Mouse (Mus musculus) embryonic facial prominence, embryonic 11.5 days (tissue): ENCODE data around the gene Oca2. TPM values are rescaled to one million over a fixed set of nuclear protein-coding genes. Genes with fewer than 3 reads are reported as not detected.
A peak's percentile ranks its signal among the peaks of the same experiment; 100 is the strongest.

Experiments used
- ATAC-seq: fragments of 200-750 bp; cut with Nextera tagmentation; replicated peaks from 2 replicates; pipeline ENCODE4 v1.8.0; 2017; ENCODE audit warnings: low read depth; ENCODE audit not compliant: insufficient number of reproducible peaks, low FRiP score, low TSS enrichment
- DNase-seq: peaks from one replicate; pipeline ENCODE4 v3.0.0-alpha.2; 2015; ENCODE audit warnings: low spot score
- H3K27ac ChIP-seq: fragments of 300-500 bp; sonication (generic); replicated peaks from 2 replicates; pipeline ENCODE4 v1.5.1; 2014; ENCODE audit warnings: mild to moderate bottlenecking, low read depth, low read length, control low read depth
- H3K27me3 ChIP-seq: fragments of 300-500 bp; sonication (generic); 2 replicates; pipeline ENCODE4 v1.6.1; 2014; ENCODE audit warnings: mild to moderate bottlenecking, low read length, moderate library complexity, mixed read lengths; ENCODE audit not compliant: control insufficient read depth, insufficient read depth
- H3K36me3 ChIP-seq: fragments of 300-500 bp; sonication (generic); replicated peaks from 2 replicates; pipeline ENCODE4 v1.6.1; 2014; ENCODE audit warnings: low read depth, mild to moderate bottlenecking, low read length, moderate library complexity, mixed read lengths; ENCODE audit not compliant: control insufficient read depth, insufficient read depth
- H3K4me1 ChIP-seq: fragments of 300-500 bp; sonication (generic); 2 replicates; pipeline ENCODE4 v1.6.1; 2014; ENCODE audit warnings: low read length, mixed read lengths; ENCODE audit not compliant: control insufficient read depth, insufficient read depth
- H3K4me2 ChIP-seq: fragments of 300-500 bp; sonication (generic); 2 replicates; pipeline ENCODE4 v1.6.1; 2014; ENCODE audit warnings: low read depth, mild to moderate bottlenecking, control low read depth, low read length, moderate library complexity
- H3K4me3 ChIP-seq: fragments of 300-500 bp; sonication (generic); 2 replicates; pipeline ENCODE4 v1.5.1; 2014; ENCODE audit warnings: low read depth, low read length, control low read depth
- H3K9ac ChIP-seq: fragments of 300-500 bp; sonication (generic); replicated peaks from 2 replicates; pipeline ENCODE4 v1.6.1; 2014; ENCODE audit warnings: mild to moderate bottlenecking, control low read depth, low read length
- H3K9me3 ChIP-seq: fragments of 300-500 bp; sonication (generic); replicated peaks from 2 replicates; pipeline ENCODE4 v1.6.1; 2016; ENCODE audit warnings: mild to moderate bottlenecking, low read length, inconsistent platforms, mixed read lengths; ENCODE audit not compliant: control insufficient read depth
- WGBS: fragments of 180-500 bp; shearing (Covaris S2); extraction: QIAGEN DNeasy Blood & Tissue Kit; methylation state at CpG from one replicate; pipeline ENCODE4 v1.1.7; 2014; 5-methylcytosine and 5-hydroxymethylcytosine counted together
- polyA plus RNA-seq: library from polyadenylated mRNA; unstranded; fragments of >200 nt; fragmentation: Nextera tagmentation; extraction: Ambion mirVana; gene quantifications from 2 replicates; pipeline ENCODE4 v1.2.1, GENCODE M21; 2014

Gene Oca2
- polyA plus RNA-seq, 1 experiment from 2014 or later: 0.98 TPM

- no peaks in the 10 kb centered on the region for H3K4me1 ChIP-seq
- ATAC-seq: no peak
- no peaks in the 10 kb centered on the region for H3K36me3 ChIP-seq
- no peak overlapping the region for H3K27ac ChIP-seq
- no peaks in the 10 kb centered on the region for H3K27me3 ChIP-seq
- no peaks in the 10 kb centered on the region for H3K9me3 ChIP-seq
- H3K4me2 ChIP-seq: no peak overlapping the region
- no peak overlapping the region for H3K9ac ChIP-seq
- no peak for DNase-seq
- H3K4me3 ChIP-seq: no peak overlapping the region
- 56% methylated on average over 6 of the region's 6 CpGs for WGBS
Measured at GRCm38 (mm10) chr7:56418182-56418836, 178.7 kb downstream of the Oca2 start.

GRCm38 (mm10) chr7:56419253-56419844 lies 179.8 kb downstream of the Oca2 start:
- Histone ChIP-seq H3K36me3 (no peaks in the 10 kb centered on the region), H3K27ac (no peak overlapping the region), H3K9me3 (no peaks in the 10 kb centered on the region), H3K4me3 (no peak overlapping the region), H3K9ac (no peak overlapping the region), H3K4me1 (no peaks in the 10 kb centered on the region), H3K27me3 (no peaks in the 10 kb centered on the region), H3K4me2 (no peak overlapping the region)
- DNase-seq: no peak
- 25% methylated on average over 5 of the region's 5 CpGs for WGBS
- ATAC-seq: no peak

GRCm38 (mm10) chr7:56421946-56422345 lies 182.4 kb downstream of the Oca2 start:
- no peaks in the 10 kb centered on the region for H3K4me1 ChIP-seq
- H3K4me3 ChIP-seq: no peak overlapping the region
- H3K36me3 ChIP-seq: no peaks in the 10 kb centered on the region
- H3K9me3 ChIP-seq: no peaks in the 10 kb centered on the region
- no peak overlapping the region for H3K9ac ChIP-seq
- 58% methylated on average over 2 of the region's 2 CpGs for WGBS
- H3K27me3 ChIP-seq: no peaks in the 10 kb centered on the region
- no peak for ATAC-seq
- H3K4me2 ChIP-seq: no peak overlapping the region
- no peak overlapping the region for H3K27ac ChIP-seq
- DNase-seq: no peak

GRCm38 (mm10) chr7:56423548-56423947 lies 184.0 kb downstream of the Oca2 start:
- H3K4me2 ChIP-seq: no peak overlapping the region
- H3K4me1 ChIP-seq: no peaks in the 10 kb centered on the region
- DNase-seq (no peak), ATAC-seq (no peak)
- no peak overlapping the region for H3K9ac ChIP-seq
- H3K36me3 ChIP-seq: no peaks in the 10 kb centered on the region
- no peaks in the 10 kb centered on the region for H3K9me3 ChIP-seq
- H3K27me3 ChIP-seq: no peaks in the 10 kb centered on the region
- 77% methylated on average over 2 of the region's 2 CpGs for WGBS
- no peak overlapping the region for H3K4me3 ChIP-seq
- no peak overlapping the region for H3K27ac ChIP-seq

GRCm38 (mm10) chr7:56460814-56461520 lies 221.4 kb downstream of the Oca2 start:
- Histone ChIP-seq H3K4me2 (no peak overlapping the region), H3K4me1 (no peaks in the 10 kb centered on the region), H3K9me3 (no peaks in the 10 kb centered on the region), H3K36me3 (no peaks in the 10 kb centered on the region), H3K4me3 (no peak overlapping the region), H3K27ac (no peak overlapping the region), H3K27me3 (no peaks in the 10 kb centered on the region), H3K9ac (no peak overlapping the region)
- 83% methylated on average over 4 of the region's 4 CpGs for WGBS
- ATAC-seq (no peak), DNase-seq (no peak)

GRCm38 (mm10) chr7:56498242-56498641 lies 258.7 kb downstream of the Oca2 start:
- WGBS: 69% methylated on average over 2 of the region's 2 CpGs
- Histone ChIP-seq H3K4me3 (no peak overlapping the region), H3K9me3 (no peaks in the 10 kb centered on the region), H3K4me1 (no peaks in the 10 kb centered on the region), H3K9ac (no peak overlapping the region), H3K4me2 (no peak overlapping the region), H3K36me3 (no peaks in the 10 kb centered on the region), H3K27ac (no peak overlapping the region), H3K27me3 (no peaks in the 10 kb centered on the region)
- peak; percentile 6 for DNase-seq
- ATAC-seq: no peak

GRCm38 (mm10) chr7:56499319-56499718 lies 259.8 kb downstream of the Oca2 start:
- H3K4me3 ChIP-seq: no peak overlapping the region
- no peak for ATAC-seq
- no peaks in the 10 kb centered on the region for H3K27me3 ChIP-seq
- H3K36me3 ChIP-seq: no peaks in the 10 kb centered on the region
- DNase-seq: no peak
- H3K9me3 ChIP-seq: no peaks in the 10 kb centered on the region
- 81% methylated on average over 2 of the region's 2 CpGs for WGBS
- no peaks in the 10 kb centered on the region for H3K4me1 ChIP-seq
- H3K4me2 ChIP-seq: no peak overlapping the region
- no peak overlapping the region for H3K9ac ChIP-seq
- H3K27ac ChIP-seq: no peak overlapping the region

- Histone ChIP-seq H3K27ac (no peak overlapping the region), H3K27me3 (no peaks in the 10 kb centered on the region), H3K36me3 (no peaks in the 10 kb centered on the region), H3K4me3 (no peak overlapping the region), H3K4me1 (no peaks in the 10 kb centered on the region), H3K4me2 (no peak overlapping the region), H3K9me3 (no peaks in the 10 kb centered on the region), H3K9ac (no peak overlapping the region)
- ATAC-seq: no peak
- DNase-seq: no peak
- 58% methylated on average over 1 of the region's 1 CpGs for WGBS
Measured at GRCm38 (mm10) chr7:56499767-56500166, 260.2 kb downstream of the Oca2 start.
